Mouse (Mus musculus) G1E-ER4 (cell line): ENCODE data around the gene Arhgap10. TPM values are rescaled to one million over a fixed set of nuclear protein-coding genes. Genes with fewer than 3 reads are reported as not detected.

ENCODE experiments used
- GATA1 ChIP-seq: IDR thresholded peaks from one replicate; pipeline ENCODE4 v1.8.0; 2012; ENCODE audit warnings: low read length, inconsistent platforms
- polyA plus RNA-seq: library from polyadenylated mRNA; stranded (reverse); fragments of >175 nt; gene quantifications from 2 replicates; pipeline ENCODE4 v1.2.3, GENCODE M21; 2012

The Arhgap10 gene
- polyA plus RNA-seq, 1 experiment = 21.0 TPM

GRCm38 (mm10) chr8:77371006-77371405 is 146.7 kb downstream of the Arhgap10 start:
- TF ChIP-seq GATA1 = no peak

GRCm38 (mm10) chr8:77370308-77370707 is 147.4 kb downstream of the Arhgap10 start:
- TF ChIP-seq GATA1 = no peak

GRCm38 (mm10) chr8:77369671-77370070 is 148.1 kb downstream of the Arhgap10 start:
- no peak for TF ChIP-seq GATA1

GRCm38 (mm10) chr8:77367091-77367490 is 150.7 kb downstream of the Arhgap10 start:
- no peak for TF ChIP-seq GATA1

GRCm38 (mm10) chr8:77366446-77366845 is 151.3 kb downstream of the Arhgap10 start:
- TF ChIP-seq GATA1 = no peak

GRCm38 (mm10) chr8:77365990-77366389 is 151.8 kb downstream of the Arhgap10 start:
- no peak for TF ChIP-seq GATA1

- no peak for TF ChIP-seq GATA1
These were observed 153.3 kb downstream of the Arhgap10 start for GRCm38 (mm10) chr8:77364472-77364871.

- no peak for TF ChIP-seq GATA1
These were observed 156.9 kb downstream of the Arhgap10 start for GRCm38 (mm10) chr8:77360853-77361252.

GRCm38 (mm10) chr8:77360423-77360822 is 157.3 kb downstream of the Arhgap10 start:
- no peak for TF ChIP-seq GATA1

GRCm38 (mm10) chr8:77357126-77357525 is 160.6 kb downstream of the Arhgap10 start:
- no peak for TF ChIP-seq GATA1

- TF ChIP-seq GATA1 = no peak
These were observed 162.4 kb downstream of the Arhgap10 start for GRCm38 (mm10) chr8:77355344-77355743.

GRCm38 (mm10) chr8:77354189-77354588 is 163.6 kb downstream of the Arhgap10 start:
- no peak for TF ChIP-seq GATA1

- TF ChIP-seq GATA1 = no peak
These were observed 166.4 kb downstream of the Arhgap10 start for GRCm38 (mm10) chr8:77351177-77351860.

- no peak for TF ChIP-seq GATA1
These were observed 167.5 kb downstream of the Arhgap10 start for GRCm38 (mm10) chr8:77350121-77350777.

- no peak for TF ChIP-seq GATA1
These were observed 173.8 kb downstream of the Arhgap10 start for GRCm38 (mm10) chr8:77343916-77344315.

- TF ChIP-seq GATA1 = no peak
These were observed 174.4 kb downstream of the Arhgap10 start for GRCm38 (mm10) chr8:77343335-77343734.

- no peak for TF ChIP-seq GATA1
These were observed 175.6 kb downstream of the Arhgap10 start for GRCm38 (mm10) chr8:77342144-77342543.
